Mouse (Mus musculus) ES-Bruce4 (cell line): ENCODE results near the gene Cox15.

ENCODE experiments used
- CTCF ChIP-seq: IDR thresholded peaks from one replicate; pipeline ENCODE4 v1.8.1; 2011; ENCODE audit warnings: low read depth, low read length
- POLR2A ChIP-seq: IDR thresholded peaks from one replicate; pipeline ENCODE4 v1.8.1; 2011; ENCODE audit warnings: low read length; ENCODE audit not compliant: insufficient read depth

DNA sequence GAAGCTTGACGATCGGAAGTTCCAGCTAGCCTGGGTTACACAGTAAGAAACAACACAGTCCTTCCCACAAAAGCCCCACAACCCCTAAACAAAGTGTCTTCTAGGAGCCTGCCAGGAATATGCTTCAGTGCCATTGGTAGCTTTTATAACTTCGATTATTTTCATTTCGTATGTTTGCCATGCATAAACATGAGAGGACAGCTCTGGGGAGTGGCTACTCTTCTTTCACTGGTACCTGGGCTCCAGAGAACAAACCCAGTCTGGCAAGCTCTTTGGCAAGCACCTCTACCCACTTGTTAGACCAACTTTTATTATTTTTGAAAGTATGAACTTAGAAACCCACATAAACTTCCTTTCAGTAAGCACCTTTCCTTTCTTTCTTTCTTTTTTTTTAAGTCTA is 23.8 kb upstream of the Cox15 start:
- no peak for TF ChIP-seq CTCF
- no peak for TF ChIP-seq POLR2A
